Comparison of ENCODE assay signal across 8 mouse cellular contexts in the genomic region with DNA sequence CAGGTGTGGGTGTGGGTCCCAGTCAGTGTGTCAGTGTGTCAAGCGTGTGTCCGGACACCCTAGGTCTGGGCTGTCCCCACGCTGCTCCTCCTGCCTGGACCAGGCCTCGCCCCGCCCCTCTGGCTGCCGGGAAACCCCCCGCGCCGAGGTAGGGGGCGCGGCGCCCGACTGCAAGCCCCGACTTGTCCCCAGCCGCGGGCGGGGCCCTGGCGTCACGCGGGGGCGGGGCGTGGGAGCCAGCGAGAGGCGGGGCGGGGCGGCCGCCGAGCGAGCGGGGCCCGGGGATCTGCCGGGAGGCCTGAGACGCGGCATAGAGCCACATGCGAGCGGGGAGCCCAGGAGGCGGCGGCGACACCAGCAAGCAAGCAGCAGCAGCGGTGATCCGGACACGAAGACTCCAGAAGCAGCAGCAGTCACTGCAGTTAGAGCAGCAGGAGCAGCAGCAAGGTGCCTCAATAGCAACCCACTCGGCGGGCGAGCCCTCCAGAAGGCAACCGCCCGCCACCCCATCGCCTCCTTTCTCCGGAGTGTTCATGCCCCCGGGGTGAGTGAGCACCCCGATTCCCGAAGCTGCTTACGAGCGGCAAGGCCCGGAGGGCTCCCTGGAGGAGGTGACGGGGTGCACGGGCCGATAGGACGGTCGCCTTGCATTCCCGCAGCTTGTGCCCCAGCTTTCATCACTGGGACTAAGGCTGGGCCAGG. TPM values are rescaled to one million over a fixed set of nuclear protein-coding genes. Genes with fewer than 3 reads are reported as not detected.
DNase-seq lines count a peak whose midpoint lies in the region; ATAC-seq and TF ChIP-seq lines count a peak whose summit lies in the region.

No protein-coding gene starts in this region.

- H3K4me3 ChIP-seq in gastrocnemius, adult 2 months, result peak overlapping the region; percentile 84
- H3K4me3 ChIP-seq in hindbrain, embryonic 16.5 days (ENCODE audit: low read length), result peak overlapping the region; percentile 71

- H3K4me1 ChIP-seq in hindbrain, embryonic 16.5 days (ENCODE audit: control insufficient read depth, insufficient read depth, low read depth, low read length), result peaks cover 38% of the 10 kb centered on the region

- TF ChIP-seq CTCF in gastrocnemius, adult 2 months (IDR thresholded peaks at IDR 0.05), result no peak

- under 1% methylated on average over 40 of the region's 61 CpGs for WGBS in hindbrain, embryonic 16.5 days

- peak overlapping the region; percentile 93 for H3K4me2 ChIP-seq in hindbrain, embryonic 16.5 days (ENCODE audit: low read length)

- ATAC-seq in hindbrain, embryonic 16.5 days, result peak; percentile 38
- peak; percentile 22 for ATAC-seq in megakaryocyte-erythroid progenitor cell, adult 5-6 weeks (replicated peaks; ENCODE audit: low FRiP score, low TSS enrichment, poor library complexity, severe bottlenecking)

- H3K36me3 ChIP-seq in hindbrain, embryonic 16.5 days (ENCODE audit: control insufficient read depth, insufficient read depth, low read length), result no peaks in the 10 kb centered on the region

- peak; percentile 75 for DNase-seq in adipocyte (ENCODE audit: low spot score)
- peak; percentile 67 to 79 for DNase-seq in cerebellum, postnatal 4 days (ENCODE audit: low spot score in 2 of 2)
- peak; percentile 95 for DNase-seq in gastrocnemius, adult 2 months
- DNase-seq in left cerebral cortex, postnatal 25 days (ENCODE audit: low spot score in 2 of 2), result peak; percentile 79 to 86
- DNase-seq in right cerebral cortex, postnatal 25 days, result peak; percentile 88
- DNase-seq in urinary bladder, postnatal 4 days (ENCODE audit: low spot score in 2 of 2), result peak; percentile 87 to 88

- intact Hi-C loops in gastrocnemius, adult 2 months (cut with DNase I), result no loop called here
- intact Hi-C loops in left cerebral cortex, postnatal 25 days (cut with DNase I), result loop anchor here (1.0 kb wide), 1 partner anchor 14 kb away; no protein-coding TSS in a partner anchor

- H3K9me3 ChIP-seq in hindbrain, embryonic 16.5 days (ENCODE audit: control insufficient read depth, low read length), result no peaks in the 10 kb centered on the region

- H3K27ac ChIP-seq in gastrocnemius, adult 2 months, result peak overlapping the region; percentile 95
- H3K27ac ChIP-seq in hindbrain, embryonic 16.5 days (ENCODE audit: low read depth, low read length), result peak overlapping the region; percentile 76

- H3K9ac ChIP-seq in hindbrain, embryonic 16.5 days (ENCODE audit: low read depth, low read length), result peak overlapping the region; percentile 92

- no peaks in the 10 kb centered on the region for H3K27me3 ChIP-seq in hindbrain, embryonic 16.5 days (replicated peaks; ENCODE audit: control insufficient read depth, insufficient read depth, low read length)

RNA-seq across cellular contexts. Expression of a gene that starts 1.3 kb away (rescaled TPM):
- total RNA-seq in gastrocnemius, adult 2 months (2021), result 1 to 10 TPM; 1.4 to 2.9 TPM
- polyA plus RNA-seq in hindbrain, embryonic 16.5 days (2015; fragmentation: Nextera tagmentation; extraction: Ambion mirVana), result 31.3 and 32.7 TPM in 2 replicates
- total RNA-seq in left cerebral cortex, postnatal 25 days (2021), result 10 to 100 TPM in 1 of 2 experiments, 1 to 10 TPM in 1; 9.2 to 10.9 TPM
- total RNA-seq in megakaryocyte-erythroid progenitor cell, adult 5-6 weeks (2014; fragmentation: Nextera tagmentation), result 1.8 and 2.9 TPM in 2 replicates
- total RNA-seq in megakaryocyte-erythroid progenitor cell, adult 5-6 weeks (2017), result 3.1 and 4.4 TPM in 2 replicates

RNA-seq across cellular contexts. Expression of a gene that starts 22.9 kb away (rescaled TPM):
- total RNA-seq in gastrocnemius, adult 2 months (2021), result 10 to 100 TPM; 41.0 to 42.1 TPM
- polyA plus RNA-seq in hindbrain, embryonic 16.5 days (2015; fragmentation: Nextera tagmentation; extraction: Ambion mirVana), result 26.1 TPM in 2 replicates
- 10 to 100 TPM; 81.6 to 86.9 TPM for total RNA-seq in left cerebral cortex, postnatal 25 days (2021)
- total RNA-seq in megakaryocyte-erythroid progenitor cell, adult 5-6 weeks (2014; fragmentation: Nextera tagmentation), result 57.1 and 65.7 TPM in 2 replicates
- total RNA-seq in megakaryocyte-erythroid progenitor cell, adult 5-6 weeks (2017), result 106 and 110 TPM in 2 replicates

RNA-seq across cellular contexts. Expression of a gene that starts 36.1 kb away (rescaled TPM):
- total RNA-seq in gastrocnemius, adult 2 months (2021), result 10 to 100 TPM; 15.7 to 15.8 TPM
- 55.5 and 62.4 TPM in 2 replicates for polyA plus RNA-seq in hindbrain, embryonic 16.5 days (2015; fragmentation: Nextera tagmentation; extraction: Ambion mirVana)
- 10 to 100 TPM; 32.5 to 34.8 TPM for total RNA-seq in left cerebral cortex, postnatal 25 days (2021)
- 23.3 and 28.3 TPM in 2 replicates for total RNA-seq in megakaryocyte-erythroid progenitor cell, adult 5-6 weeks (2014; fragmentation: Nextera tagmentation)
- 14.8 and 18.4 TPM in 2 replicates for total RNA-seq in megakaryocyte-erythroid progenitor cell, adult 5-6 weeks (2017)

RNA-seq across cellular contexts. Expression of a gene that starts 50.1 kb away (rescaled TPM):
- total RNA-seq in gastrocnemius, adult 2 months (2021), result 1 to 10 TPM; 1.6 to 2.4 TPM
- polyA plus RNA-seq in hindbrain, embryonic 16.5 days (2015; fragmentation: Nextera tagmentation; extraction: Ambion mirVana), result 2.1 and 2.4 TPM in 2 replicates
- 1 to 10 TPM in 1 of 2 experiments, under 1 TPM in 1; 0.78 to 2.2 TPM for total RNA-seq in left cerebral cortex, postnatal 25 days (2021)
- total RNA-seq in megakaryocyte-erythroid progenitor cell, adult 5-6 weeks (2014; fragmentation: Nextera tagmentation), result 0.22 TPM in 1 of 2 replicates, not detected in the other
- total RNA-seq in megakaryocyte-erythroid progenitor cell, adult 5-6 weeks (2017), result 0.23 TPM in 1 of 2 replicates, not detected in the other

Comparison
In these comparisons a context has a peak if more than half of its experiments do, and no peak if none do; other contexts are left out.
1. Peak in every context shown above with its lines: DNase-seq, ATAC-seq, H3K4me3 ChIP-seq and H3K27ac ChIP-seq.